Mouse (Mus musculus) midbrain, postnatal 0 days (tissue): ENCODE measurements around the gene Olfr49. TPM values are rescaled to one million over a fixed set of nuclear protein-coding genes. Genes with fewer than 3 reads are reported as not detected.

Experiments
- ATAC-seq: fragments of 200-750 bp; cut with Nextera tagmentation; 2 replicates; pipeline ENCODE4 v1.8.0; 2017; ENCODE audit warnings: moderate number of reproducible peaks, mild to moderate bottlenecking, moderate TSS enrichment, moderate library complexity; ENCODE audit not compliant: low FRiP score
- DNase-seq: peaks from one replicate; pipeline ENCODE4 v3.0.0-alpha.2; 2015; ENCODE audit warnings: low spot score
- H3K27ac ChIP-seq: fragments of 300-500 bp; sonication (generic); 2 replicates; pipeline ENCODE4 v1.5.1; 2014; ENCODE audit warnings: low read depth, mild to moderate bottlenecking, low read length, mixed read lengths
- H3K27me3 ChIP-seq: fragments of 300-500 bp; sonication (generic); 2 replicates; pipeline ENCODE4 v1.6.1; 2014; ENCODE audit warnings: low read length, control low read depth, mixed read lengths; ENCODE audit not compliant: insufficient read depth
- H3K36me3 ChIP-seq: fragments of 300-500 bp; sonication (generic); 2 replicates; pipeline ENCODE4 v1.6.1; 2014; ENCODE audit warnings: low read length, control low read depth, mixed read lengths; ENCODE audit not compliant: insufficient read depth
- H3K4me1 ChIP-seq: fragments of 300-500 bp; sonication (generic); 2 replicates; pipeline ENCODE4 v1.6.1; 2014; ENCODE audit warnings: mild to moderate bottlenecking, control low read depth, antibody characterized with exemption, low read length, mixed read lengths; ENCODE audit not compliant: insufficient read depth
- H3K4me2 ChIP-seq: fragments of 300-500 bp; sonication (generic); 2 replicates; pipeline ENCODE4 v1.6.1; 2014; ENCODE audit warnings: low read depth, mild to moderate bottlenecking, low read length, mixed read lengths; ENCODE audit not compliant: poor library complexity, severe bottlenecking
- H3K4me3 ChIP-seq: fragments of 300-500 bp; sonication (generic); 2 replicates; pipeline ENCODE4 v1.5.1; 2014; ENCODE audit warnings: low read depth, mild to moderate bottlenecking, low read length, moderate library complexity
- H3K9ac ChIP-seq: fragments of 300-500 bp; sonication (generic); replicated peaks from 2 replicates; pipeline ENCODE4 v1.6.1; 2014; ENCODE audit warnings: mild to moderate bottlenecking, low read length, moderate library complexity, mixed read lengths; ENCODE audit not compliant: poor library complexity, severe bottlenecking
- H3K9me3 ChIP-seq: fragments of 300-500 bp; sonication (generic); 2 replicates; pipeline ENCODE4 v1.6.1; 2016; ENCODE audit warnings: low read length, control low read depth
- CTCF ChIP-seq: IDR thresholded peaks from 2 replicates; pipeline ENCODE4 v1.5.1; 2016; ENCODE audit warnings: antibody characterized with exemption, mild to moderate bottlenecking
- WGBS: fragments of 180-500 bp; shearing (Covaris S2); extraction: QIAGEN DNeasy Blood & Tissue Kit; methylation state at CpG from one replicate; pipeline ENCODE4 v1.1.7; 2014; 5-methylcytosine and 5-hydroxymethylcytosine counted together
- polyA plus RNA-seq: library from polyadenylated mRNA; unstranded; fragments of >200 nt; fragmentation: Nextera tagmentation; extraction: Ambion mirVana; gene quantifications from 2 replicates; pipeline ENCODE4 v1.2.1, GENCODE M21; 2015
- total RNA-seq: library from RNA; depleted of rRNA; stranded (reverse); fragments of >200 nt; gene quantifications from 2 replicates; pipeline ENCODE4 v1.2.3, GENCODE M21; 2014

Olfr49 gene
- total and polyA plus RNA-seq, 2 experiments from 2014 or later, result not detected

GRCm38 (mm10) chr14:54265093-54265492 lies 19.6 kb downstream of the Olfr49 start:
- Histone ChIP-seq H3K4me2 (no peak overlapping the region), H3K4me3 (no peak overlapping the region), H3K9me3 (no peaks in the 10 kb centered on the region), H3K27me3 (no peaks in the 10 kb centered on the region), H3K4me1 (peaks cover 2% of the 10 kb centered on the region; the same call in 1 of the 2 replicates), H3K9ac (no peak overlapping the region), H3K36me3 (0 out of 2 replicates have a peak, but pooled peaks cover 4% of the 10 kb centered on the region), H3K27ac (no peak overlapping the region)
- no peak for TF ChIP-seq CTCF
- ATAC-seq (no peak), DNase-seq (no peak)
- WGBS, result 47% methylated on average over 10 of the region's 10 CpGs

GRCm38 (mm10) chr14:54264231-54264630 lies 20.5 kb downstream of the Olfr49 start:
- Histone ChIP-seq H3K4me3 (no peak overlapping the region), H3K4me1 (peaks cover 4% of the 10 kb centered on the region; the same call in 1 of the 2 replicates), H3K27me3 (no peaks in the 10 kb centered on the region), H3K9me3 (no peaks in the 10 kb centered on the region), H3K4me2 (no peak overlapping the region), H3K9ac (no peak overlapping the region), H3K27ac (no peak overlapping the region), H3K36me3 (0 out of 2 replicates have a peak, but pooled peaks cover 4% of the 10 kb centered on the region)
- no peak for TF ChIP-seq CTCF
- ATAC-seq (no peak), DNase-seq (no peak)
- WGBS, result 94% methylated on average over 7 of the region's 7 CpGs

GRCm38 (mm10) chr14:54263099-54263498 lies 21.6 kb downstream of the Olfr49 start:
- TF ChIP-seq CTCF, result no peak
- 95% methylated on average over 6 of the region's 6 CpGs for WGBS
- H3K27me3 ChIP-seq, result no peaks in the 10 kb centered on the region

GRCm38 (mm10) chr14:54262622-54263021 lies 22.1 kb downstream of the Olfr49 start:
- Histone ChIP-seq H3K4me1 (peaks cover 4% of the 10 kb centered on the region; the same call in 1 of the 2 replicates), H3K4me2 (no peak overlapping the region), H3K27ac (no peak overlapping the region), H3K36me3 (no peaks in the 10 kb centered on the region), H3K9ac (no peak overlapping the region), H3K4me3 (no peak overlapping the region), H3K27me3 (no peaks in the 10 kb centered on the region), H3K9me3 (no peaks in the 10 kb centered on the region)
- 90% methylated on average over 8 of the region's 8 CpGs for WGBS
- ATAC-seq, result no peak
- TF ChIP-seq CTCF, result no peak
- no peak for DNase-seq

More at GRCm38 (mm10) chr14:54263099-54263498, 21.6 kb downstream of the Olfr49 start:
- Histone ChIP-seq H3K4me1 (peaks cover 4% of the 10 kb centered on the region; the same call in 1 of the 2 replicates), H3K27ac (no peak overlapping the region), H3K36me3 (0 out of 2 replicates have a peak, but pooled peaks cover 4% of the 10 kb centered on the region), H3K4me3 (no peak overlapping the region), H3K4me2 (no peak overlapping the region), H3K9ac (no peak overlapping the region), H3K9me3 (no peaks in the 10 kb centered on the region)
- ATAC-seq (no peak), DNase-seq (no peak)

- Histone ChIP-seq H3K4me3 (no peak overlapping the region), H3K9ac (no peak overlapping the region), H3K9me3 (no peaks in the 10 kb centered on the region), H3K36me3 (no peaks in the 10 kb centered on the region), H3K27ac (no peak overlapping the region), H3K27me3 (no peaks in the 10 kb centered on the region), H3K4me1 (peaks cover 4% of the 10 kb centered on the region; the same call in 1 of the 2 replicates), H3K4me2 (no peak overlapping the region)
- TF ChIP-seq CTCF, result no peak
- DNase-seq (no peak), ATAC-seq (no peak)
- WGBS, result 96% methylated on average over 2 of the region's 2 CpGs
Observed at GRCm38 (mm10) chr14:54261386-54261785, 23.4 kb downstream of the Olfr49 start.

GRCm38 (mm10) chr14:54260196-54260595 lies 24.5 kb downstream of the Olfr49 start:
- TF ChIP-seq CTCF, result no peak
- H3K27me3 ChIP-seq, result no peaks in the 10 kb centered on the region
- ATAC-seq (no peak), DNase-seq (no peak)
- H3K9ac ChIP-seq, result no peak overlapping the region
- no peaks in the 10 kb centered on the region for H3K9me3 ChIP-seq
- H3K4me2 ChIP-seq, result peak overlapping the region; percentile 70; the same call in 1 of the 2 replicates
- 63% methylated on average over 2 of the region's 2 CpGs for WGBS
- peaks cover 4% of the 10 kb centered on the region; the same call in 1 of the 2 replicates for H3K4me1 ChIP-seq
- H3K4me3 ChIP-seq, result no peak overlapping the region
- no peak overlapping the region for H3K27ac ChIP-seq
- no peaks in the 10 kb centered on the region for H3K36me3 ChIP-seq
